Mouse (Mus musculus): ENCODE measurements around the gene Ift172. TPM values are rescaled to one million over a fixed set of nuclear protein-coding genes. Genes with fewer than 3 reads are reported as not detected.
A peak's percentile ranks its signal among the peaks of the same experiment; 100 is the strongest.

The Ift172 gene
- total and polyA plus RNA-seq, 3 experiments: 28.9 to 38.1 (median 30.1) TPM

GRCm38 (mm10) chr5:31257616-31258015 lies 33.3 kb downstream of the Ift172 start:
- DNase-seq: no peak

GRCm38 (mm10) chr5:31255971-31256370 lies 34.9 kb downstream of the Ift172 start:
- DNase-seq: no peak

- no peak for DNase-seq
Measured at GRCm38 (mm10) chr5:31255381-31255780, 35.5 kb downstream of the Ift172 start.

- no peak for DNase-seq
Measured at GRCm38 (mm10) chr5:31254901-31255300, 36.0 kb downstream of the Ift172 start.

- peak; percentile 61 for DNase-seq
Measured at GRCm38 (mm10) chr5:31254452-31254851, 36.5 kb downstream of the Ift172 start.

- no peak for DNase-seq
Measured at GRCm38 (mm10) chr5:31253806-31254205, 37.1 kb downstream of the Ift172 start.

- DNase-seq: no peak
Measured at GRCm38 (mm10) chr5:31252795-31253545, 37.9 kb downstream of the Ift172 start.

GRCm38 (mm10) chr5:31252151-31252550 lies 38.8 kb downstream of the Ift172 start:
- no peak for DNase-seq

- no peak for DNase-seq
Measured at GRCm38 (mm10) chr5:31251541-31252101, 39.3 kb downstream of the Ift172 start, which contains the start of gene Krtcap3. Gene Krtcap3, plus strand, starts transcription at chr5:31251691.

- DNase-seq: no peak
Measured at GRCm38 (mm10) chr5:31250716-31251115, 40.2 kb downstream of the Ift172 start.

GRCm38 (mm10) chr5:31242191-31242590 lies 48.7 kb downstream of the Ift172 start:
- DNase-seq: no peak

GRCm38 (mm10) chr5:31241522-31242034 lies 49.3 kb downstream of the Ift172 start:
- DNase-seq: no peak

- DNase-seq: peak; percentile 98
Measured at GRCm38 (mm10) chr5:31240637-31241521, 50.0 kb downstream of the Ift172 start, which contains the start of the genes Nrbp1 and Gm9970. Gene Nrbp1, plus strand, starts transcription at chr5:31240864. Gene Gm9970, minus strand, starts transcription at chr5:31241232.

- DNase-seq: no peak
Measured at GRCm38 (mm10) chr5:31226641-31227040, 64.3 kb downstream of the Ift172 start.

- DNase-seq: no peak
Measured at GRCm38 (mm10) chr5:31222696-31223095, 68.2 kb downstream of the Ift172 start.

- peak; percentile 52 for DNase-seq
Measured at GRCm38 (mm10) chr5:31221304-31221945, 69.5 kb downstream of the Ift172 start.

GRCm38 (mm10) chr5:31220448-31221303 lies 70.2 kb downstream of the Ift172 start, which contains the start of gene Ppm1g:
Gene Ppm1g, minus strand, starts transcription at chr5:31220687.
- DNase-seq: peak; percentile 99

- DNase-seq: peak; percentile 71
Measured at GRCm38 (mm10) chr5:31219911-31220447, 70.9 kb downstream of the Ift172 start.

GRCm38 (mm10) chr5:31219474-31219873 lies 71.4 kb downstream of the Ift172 start:
- no peak for DNase-seq

- no peak for DNase-seq
Measured at GRCm38 (mm10) chr5:31219070-31219469, 71.8 kb downstream of the Ift172 start.

Measured in adrenal gland, adult 2 months (tissue).